18 mouse cellular contexts compared by ENCODE assay signal in genomic region chr12:113202008-113202407, GRCm38 (mm10).
"Had no signal": no experiment of that assay in that cellular context is flagged by ENCODE, and none has a peak within 500 bp of the region (broad histone marks: within the 10 kb centered on the region; RNA-seq: fewer than 3 reads in every experiment).

No protein-coding gene starts in this region.

- H3K9me3 ChIP-seq: liver, embryonic 15.5 days had no signal

- H3K4me1 ChIP-seq: limb, embryonic 13.5 days; liver, embryonic 15.5 days; midbrain, embryonic 10.5 days; neural tube, embryonic 15.5 days had no signal

- H3K4me2 ChIP-seq: limb, embryonic 13.5 days; liver, embryonic 11.5 days; liver, embryonic 15.5 days; neural tube, embryonic 15.5 days had no signal

- H3K27me3 ChIP-seq: limb, embryonic 13.5 days; liver, embryonic 15.5 days; neural tube, embryonic 15.5 days had no signal

- ATAC-seq: lung, postnatal 0 days had no signal

- H3K9ac ChIP-seq: limb, embryonic 13.5 days; liver, embryonic 15.5 days; neural tube, embryonic 15.5 days had no signal

- H3K4me3 ChIP-seq: limb, embryonic 13.5 days; liver, embryonic 15.5 days; midbrain, embryonic 10.5 days; myocyte; neural tube, embryonic 15.5 days had no signal

- DNase-seq: kidney, adult 11 months; kidney, adult 9 months; kidney, postnatal 36 days; layer of hippocampus, adult 9-11 months; layer of hippocampus, postnatal 36 days; lung, adult 2 months; lung, postnatal 36 days; midbrain, embryonic 14.5 days; right cerebral cortex, adult 18-20 months; right cerebral cortex, postnatal 25 days had no signal

- H3K27ac ChIP-seq: kidney, postnatal 0 days; limb, embryonic 13.5 days; liver, embryonic 15.5 days; midbrain, embryonic 10.5 days; neural tube, embryonic 15.5 days had no signal

- H3K36me3 ChIP-seq: limb, embryonic 13.5 days; liver, embryonic 15.5 days; midbrain, embryonic 10.5 days; neural tube, embryonic 15.5 days had no signal
